In genomic region chr7:12792624-12793023, GRCm38 (mm10) we compare ENCODE assay signal across 16 mouse cellular contexts. TPM values are rescaled to one million over a fixed set of nuclear protein-coding genes. Genes with fewer than 3 reads are reported as not detected.
"Had no signal": no experiment of that assay in that cellular context is flagged by ENCODE, and none has a peak within 500 bp of the region (broad histone marks: within the 10 kb centered on the region; RNA-seq: fewer than 3 reads in every experiment).

No protein-coding gene starts in this region.

RNA-seq across cellular contexts. Expression of gene Vmn2r56, which starts 57.8 kb away (rescaled TPM):
- total RNA-seq: megakaryocyte-erythroid progenitor cell, adult 5-6 weeks had no signal
- polyA plus RNA-seq: liver, embryonic 16.5 days; lung, embryonic 14.5 days; lung, embryonic 16.5 days; midbrain, embryonic 10.5 days; midbrain, embryonic 12.5 days; midbrain, embryonic 14.5 days; midbrain, embryonic 16.5 days; myocyte; neural tube, embryonic 11.5 days; neural tube, embryonic 13.5 days; neural tube, embryonic 15.5 days; small intestine, adult 2 months; stomach, embryonic 15.5 days; stomach, postnatal 0 days; thymus, postnatal 0 days had no signal
